Mouse (Mus musculus) left cerebral cortex, postnatal 10 days (tissue): Measurements from ENCODE around the gene Htr6. TPM values are rescaled to one million over a fixed set of nuclear protein-coding genes. Genes with fewer than 3 reads are reported as not detected.

ENCODE experiments used
- DNase-seq, 2 experiments: peaks; one replicate each; pipeline ENCODE4 v3.0.0; 2021 to 2022; ENCODE audit warnings: low spot score in 2 of 2, mixed read lengths in 1 of 2; ENCODE audit errors: extremely low spot score in 1 of 2
- intact Hi-C: fragments of 180-260 bp; cut with DNase I; formaldehyde crosslinking; loops from one replicate; pipeline ENCODE4 v1.15.1; 2025
- total RNA-seq, 2 experiments: library from RNA; stranded (reverse); gene quantifications; 2 replicates each; pipeline ENCODE4 v1.2.3; 2021

The Htr6 gene
- total RNA-seq, 2 experiments from 2014 or later, result 3.6 to 3.8 TPM

GRCm38 (mm10) chr4:139055744-139056143 lies 19.6 kb downstream of the Htr6 start:
- intact Hi-C loops, result no loop called here
- no peak for DNase-seq

DNA sequence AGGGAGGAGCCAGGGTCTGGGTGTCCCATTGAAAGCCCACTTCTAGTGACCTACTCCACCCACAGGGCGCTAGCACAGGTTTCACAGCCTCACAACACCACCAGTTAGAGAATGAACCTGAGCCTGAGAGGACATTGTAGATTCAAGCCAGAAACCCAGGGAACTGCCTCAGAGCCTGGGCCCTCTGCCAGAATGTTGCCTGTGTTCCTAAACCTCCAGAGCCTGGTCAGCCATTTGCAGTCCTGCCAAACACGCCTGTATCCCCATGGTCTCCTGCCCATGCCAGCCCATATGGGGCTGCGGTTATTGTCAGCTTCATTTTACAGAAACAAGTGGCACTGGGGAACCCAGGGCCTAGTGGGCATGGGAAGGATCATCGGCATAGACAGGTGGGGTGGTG lies 20.0 kb downstream of the Htr6 start:
- intact Hi-C loops, result no loop called here
- DNase-seq, result peak in 1 of 2 experiments; percentile 49

DNA sequence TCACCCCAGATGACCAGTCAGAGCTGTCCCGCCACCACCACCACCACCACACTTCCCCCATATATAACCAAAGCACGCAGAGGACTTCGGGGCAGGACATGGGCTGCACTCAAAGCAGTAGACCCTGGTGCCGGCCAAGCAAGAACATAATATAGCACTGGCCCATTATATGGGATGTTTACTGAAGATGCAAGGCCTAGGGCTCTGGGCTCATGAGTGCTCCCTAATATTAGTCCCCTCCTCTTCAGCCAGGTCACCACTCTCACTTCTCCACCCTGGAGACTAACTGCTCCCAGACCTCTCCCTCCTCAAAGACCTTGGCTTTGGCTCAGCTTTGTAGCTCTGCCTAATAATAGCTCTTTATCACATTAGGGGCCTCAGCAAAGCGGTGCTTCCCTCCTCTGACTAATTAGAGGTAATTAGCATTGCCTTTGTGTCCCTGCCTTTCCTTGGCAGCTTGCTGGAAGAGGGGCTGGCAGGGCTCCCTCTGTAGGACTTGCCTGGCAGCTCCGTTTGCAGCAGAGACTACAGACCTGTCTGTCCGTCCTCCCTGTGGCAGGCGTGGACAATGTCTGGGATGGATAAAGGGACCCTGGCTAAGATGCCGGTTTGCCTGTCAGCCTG lies 21.0 kb downstream of the Htr6 start:
- intact Hi-C loops, result no loop called here

GRCm38 (mm10) chr4:139053391-139053790 lies 22.0 kb downstream of the Htr6 start:
- intact Hi-C loops, result no loop called here
- no peak for DNase-seq

More for the DNA sequence above, 21.0 kb downstream of the Htr6 start:
- DNase-seq, result peak; percentile 68 to 75

DNA sequence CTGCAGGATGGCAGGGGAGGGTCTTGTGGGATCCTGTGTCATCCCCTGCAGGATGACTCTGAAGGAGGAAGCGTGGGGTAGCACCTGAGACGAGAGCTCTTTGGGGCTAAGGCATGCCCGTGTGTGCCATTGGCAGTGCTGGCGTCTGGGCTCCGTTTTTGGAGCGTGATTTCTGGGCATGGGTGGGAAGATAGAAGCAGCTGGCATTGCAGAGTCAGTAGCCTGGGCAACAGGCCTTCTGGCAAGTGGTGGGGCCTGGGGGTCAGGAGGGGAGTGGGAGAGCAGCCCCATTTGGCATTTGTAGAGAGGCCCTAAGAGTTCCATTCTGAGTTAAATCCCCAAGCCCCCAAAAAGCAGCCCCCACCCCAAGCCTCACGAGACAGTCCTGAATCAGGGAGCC lies 22.6 kb downstream of the Htr6 start:
- DNase-seq, result no peak
- intact Hi-C loops, result no loop called here

DNA sequence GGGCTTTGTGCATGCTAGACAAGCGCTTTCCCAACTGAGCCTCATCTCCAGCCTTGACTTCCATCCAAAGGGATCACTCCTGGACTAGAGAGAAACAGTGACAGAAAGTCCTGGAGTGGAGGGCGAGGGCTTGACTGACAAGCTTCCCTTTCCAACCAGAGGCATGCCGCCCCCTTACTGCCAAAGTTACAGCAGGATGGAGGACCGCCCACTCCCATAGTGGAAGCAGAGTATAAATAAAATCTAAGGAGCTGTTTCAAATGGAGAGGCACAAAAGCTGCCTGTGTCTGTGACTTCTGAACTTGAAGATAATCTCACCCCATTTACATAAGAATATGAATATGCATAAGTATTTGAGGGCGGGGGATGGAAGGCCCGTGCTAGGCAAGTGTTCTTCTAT lies 26.9 kb downstream of the Htr6 start:
- intact Hi-C loops, result no loop called here
- DNase-seq, result no peak

DNA sequence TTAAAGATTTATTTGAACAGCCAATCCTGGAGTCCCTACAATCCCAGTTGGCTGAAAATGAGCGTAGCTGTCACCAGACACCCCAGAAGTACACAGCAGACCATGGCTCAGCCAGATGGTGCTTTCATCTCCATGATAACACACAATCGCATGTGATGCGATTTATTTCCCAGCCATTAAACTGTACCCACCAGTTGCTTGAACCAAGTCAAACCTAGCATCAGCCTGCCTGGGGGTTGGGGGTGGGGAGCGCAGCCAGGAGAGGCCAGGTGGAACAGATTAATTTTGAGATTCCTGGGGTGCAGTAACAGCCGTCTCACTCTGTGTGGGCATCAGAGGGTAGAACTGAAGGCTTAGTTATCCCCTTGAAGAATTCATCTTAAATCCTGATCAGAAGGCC lies 29.0 kb downstream of the Htr6 start:
- intact Hi-C loops, result no loop called here
- no peak for DNase-seq

- intact Hi-C loops, result no loop called here
- no peak for DNase-seq
Measured at GRCm38 (mm10) chr4:139044566-139044965, 30.8 kb downstream of the Htr6 start.

- no peak for DNase-seq
- intact Hi-C loops, result no loop called here
Measured at GRCm38 (mm10) chr4:139043600-139043999, 31.8 kb downstream of the Htr6 start.

DNA sequence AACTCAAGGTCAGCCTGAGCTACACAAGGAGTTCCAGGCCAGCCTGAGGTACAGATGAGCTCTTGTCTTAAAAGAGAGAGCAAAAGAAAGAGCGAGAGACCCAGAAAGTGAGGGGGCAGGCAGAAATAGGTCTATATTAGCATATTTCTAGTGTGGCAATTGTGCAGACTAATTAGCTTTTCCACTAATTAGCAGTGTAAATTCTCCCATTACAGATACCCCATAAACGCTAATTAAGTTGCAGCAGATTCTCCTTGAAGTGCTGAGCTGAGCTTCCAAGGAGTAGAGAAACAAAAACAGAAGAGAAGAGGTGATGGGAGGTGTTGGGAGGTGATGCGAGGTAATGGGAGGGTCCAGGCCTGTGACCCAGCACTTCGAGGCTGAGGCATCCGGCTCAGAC lies 32.8 kb downstream of the Htr6 start:
- intact Hi-C loops, result no loop called here
- DNase-seq, result no peak

DNA sequence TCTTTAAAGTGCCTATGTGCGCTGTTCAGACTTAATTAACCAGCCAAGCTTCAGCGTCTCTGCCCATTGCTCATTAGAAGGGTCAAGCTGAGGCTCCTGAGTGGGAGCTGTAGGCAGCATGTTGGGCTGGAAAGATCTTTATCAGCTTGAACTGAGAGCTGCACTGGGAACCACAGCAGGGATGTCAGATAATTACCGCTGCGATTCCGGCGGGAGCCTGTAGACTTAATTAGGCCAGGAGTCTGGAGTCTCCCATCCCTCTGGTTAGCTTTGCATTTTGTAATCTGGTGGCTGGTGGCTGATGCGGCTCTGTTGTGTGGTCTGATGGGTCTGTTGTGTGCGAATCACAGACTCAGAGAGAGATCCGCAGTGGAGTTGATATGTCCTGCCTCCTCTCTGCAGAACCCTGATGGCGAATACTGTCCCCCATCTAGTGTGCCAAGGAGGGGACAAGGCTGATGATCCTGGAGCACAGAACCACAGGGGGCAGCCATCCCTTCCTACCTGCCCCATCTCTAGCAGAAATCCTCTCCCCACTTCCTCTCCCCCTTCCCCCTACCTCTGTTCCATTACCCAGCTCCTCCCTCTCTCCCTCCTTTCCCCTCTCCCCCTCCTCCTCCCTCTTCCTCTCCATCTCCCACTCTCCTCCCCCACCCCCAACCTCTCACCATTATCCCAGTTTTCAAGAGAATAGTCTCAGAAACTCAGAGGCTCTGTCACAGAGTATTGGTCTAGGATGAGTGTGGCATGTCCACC lies 35.1 kb downstream of the Htr6 start:
- intact Hi-C loops, result no loop called here
- no peak for DNase-seq

DNA sequence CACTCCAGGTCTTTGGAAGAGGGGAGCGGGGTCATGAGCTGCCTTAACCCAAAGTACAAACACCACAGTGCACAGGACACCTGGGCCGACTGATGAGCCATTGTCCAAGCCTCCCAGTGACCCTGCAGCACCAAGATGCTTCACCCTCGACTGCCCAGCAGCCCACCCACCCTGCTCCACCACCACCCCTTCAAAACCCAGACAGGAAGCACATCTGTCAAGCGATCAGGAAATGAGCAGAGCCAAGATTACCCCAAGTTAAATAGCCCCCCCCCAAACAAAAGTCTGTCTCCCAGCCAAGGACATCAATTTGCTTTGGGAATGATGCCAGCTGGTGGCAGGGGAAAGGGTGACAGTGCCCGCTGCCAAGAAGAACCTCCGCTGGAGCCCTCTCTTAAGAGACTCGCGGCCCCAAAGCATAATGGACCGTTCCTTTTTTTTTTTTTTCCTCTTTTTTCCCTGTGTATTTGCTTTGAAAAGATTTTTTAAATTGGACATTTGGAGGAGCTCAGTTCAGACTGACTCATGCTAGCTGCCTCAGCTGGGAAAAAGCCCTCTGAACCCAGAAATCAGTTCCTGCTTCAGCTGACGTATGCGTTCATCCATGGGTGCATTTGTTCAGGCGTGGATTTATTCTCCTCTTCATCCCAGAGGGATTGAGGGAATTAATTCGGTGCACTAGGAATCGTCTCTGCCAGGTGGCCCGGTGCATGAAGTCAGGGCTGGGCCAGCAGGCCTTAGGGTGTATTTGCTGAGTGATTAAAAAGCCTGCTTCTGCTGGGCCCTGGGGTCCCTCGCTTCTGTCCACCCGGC lies 37.4 kb downstream of the Htr6 start:
- intact Hi-C loops, result no loop called here
- DNase-seq, result peak in 1 of 2 experiments; percentile 40

DNA sequence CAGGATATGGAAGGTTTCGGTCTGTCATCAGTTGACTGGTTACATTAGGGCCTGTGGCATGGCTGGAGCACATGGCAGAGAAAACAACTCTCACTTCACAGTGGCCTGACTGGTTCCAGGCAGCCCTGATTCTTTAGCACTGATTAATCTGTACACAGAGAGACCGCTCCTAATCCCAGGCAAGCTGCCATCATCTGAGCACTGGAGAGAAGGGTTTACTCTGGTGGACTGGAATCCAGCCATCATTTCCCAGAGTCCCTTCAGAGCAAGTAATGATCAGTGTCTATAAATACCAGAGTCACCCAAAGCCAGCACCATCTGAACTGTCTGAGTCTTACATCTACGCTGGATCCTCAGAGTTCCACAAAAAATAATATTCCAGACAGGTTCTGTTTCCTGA lies 39.6 kb downstream of the Htr6 start:
- intact Hi-C loops, result no loop called here
- DNase-seq, result no peak

DNA sequence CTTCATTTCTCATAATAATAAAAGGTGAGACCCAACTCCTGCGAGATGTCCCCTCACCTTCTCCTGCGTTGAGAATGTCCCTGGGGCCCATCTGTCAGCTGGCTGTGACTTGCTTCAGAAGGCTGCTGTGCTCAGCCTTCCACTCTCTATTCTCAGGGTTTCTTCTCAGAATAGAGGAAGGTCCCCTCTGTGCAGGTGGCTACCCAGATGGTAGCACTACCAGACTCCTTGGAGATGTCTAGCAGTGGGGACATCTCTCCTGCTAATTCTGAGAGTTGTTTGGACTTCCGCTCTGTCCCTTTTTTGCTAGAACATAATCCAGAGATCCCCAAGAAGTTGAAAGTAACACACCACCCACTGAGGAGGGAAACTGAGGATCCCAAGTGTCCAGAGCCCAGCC lies 40.4 kb downstream of the Htr6 start:
- DNase-seq, result no peak
- intact Hi-C loops, result no loop called here

DNA sequence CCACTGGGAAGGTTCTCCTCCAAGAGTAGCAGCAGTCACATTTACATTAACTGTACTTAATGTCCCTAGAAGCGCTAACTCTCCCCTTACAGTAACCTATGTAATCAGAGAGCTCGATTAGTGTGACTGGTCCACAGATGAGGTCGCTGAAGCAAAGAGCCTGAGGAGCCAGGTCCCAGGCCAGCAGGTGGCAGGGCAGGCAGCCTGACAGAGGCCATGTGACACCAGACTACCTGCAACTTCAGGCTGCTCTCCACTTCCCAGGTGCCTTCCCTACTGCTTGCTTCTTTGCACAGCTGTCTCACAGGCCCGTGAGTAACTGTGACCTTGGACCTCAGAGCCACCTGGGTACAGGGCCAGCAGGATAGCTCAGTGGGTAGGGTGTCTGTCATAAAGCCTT lies 40.8 kb downstream of the Htr6 start:
- DNase-seq, result no peak
- intact Hi-C loops, result no loop called here

DNA sequence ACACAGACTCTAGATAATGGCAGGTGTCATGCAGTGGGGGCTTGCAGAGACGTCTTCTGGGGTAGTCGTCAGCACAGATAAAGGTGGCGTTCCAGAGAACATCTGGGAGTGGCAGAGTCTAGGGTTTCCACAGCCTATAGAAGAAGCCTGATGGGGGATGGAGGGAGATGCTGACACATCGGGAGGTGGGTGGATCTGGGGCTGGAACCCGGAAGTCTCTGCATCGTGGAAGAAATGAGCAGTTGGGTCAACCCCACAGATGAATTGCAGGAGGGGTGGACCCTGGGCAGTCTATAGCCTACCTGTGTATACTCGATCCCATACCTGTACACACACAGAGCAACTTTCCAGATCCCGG lies 41.4 kb downstream of the Htr6 start:
- intact Hi-C loops, result no loop called here
- no peak for DNase-seq

DNA sequence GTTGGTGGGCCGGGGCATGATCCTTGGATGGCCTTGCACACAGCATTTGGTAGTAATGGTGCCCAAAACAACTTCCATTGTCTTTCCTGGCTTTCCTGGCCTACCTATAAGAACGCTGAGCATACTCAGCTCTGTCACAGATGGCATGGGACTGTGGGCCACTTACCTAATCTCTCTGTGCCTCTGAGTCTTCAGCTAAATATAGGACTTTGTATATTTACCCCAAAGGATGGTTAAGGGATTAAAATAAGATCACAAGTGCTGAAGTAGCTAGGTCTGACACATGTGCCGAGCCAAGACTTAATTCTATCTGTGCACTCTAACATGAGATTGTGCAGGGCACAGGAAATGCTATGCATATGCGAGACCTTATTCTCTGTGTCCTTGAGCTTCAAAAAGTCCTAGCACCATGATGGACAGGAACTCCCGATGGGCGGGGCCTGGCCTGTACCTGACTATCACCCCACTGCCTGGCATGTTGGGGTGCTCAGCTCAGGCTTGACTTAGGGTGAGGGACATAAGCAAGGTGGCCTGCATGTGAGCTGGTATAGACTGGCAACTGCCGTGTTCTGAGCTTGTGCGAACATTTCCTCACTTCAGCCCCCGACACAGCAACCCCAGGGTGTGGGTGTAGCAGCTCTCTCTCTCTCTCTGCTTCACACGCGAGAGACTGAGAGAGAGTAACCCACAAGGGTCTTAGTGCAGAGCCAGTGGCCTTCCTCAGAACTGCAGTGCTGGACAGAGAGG lies 41.9 kb downstream of the Htr6 start:
- intact Hi-C loops, result no loop called here
- no peak for DNase-seq

DNA sequence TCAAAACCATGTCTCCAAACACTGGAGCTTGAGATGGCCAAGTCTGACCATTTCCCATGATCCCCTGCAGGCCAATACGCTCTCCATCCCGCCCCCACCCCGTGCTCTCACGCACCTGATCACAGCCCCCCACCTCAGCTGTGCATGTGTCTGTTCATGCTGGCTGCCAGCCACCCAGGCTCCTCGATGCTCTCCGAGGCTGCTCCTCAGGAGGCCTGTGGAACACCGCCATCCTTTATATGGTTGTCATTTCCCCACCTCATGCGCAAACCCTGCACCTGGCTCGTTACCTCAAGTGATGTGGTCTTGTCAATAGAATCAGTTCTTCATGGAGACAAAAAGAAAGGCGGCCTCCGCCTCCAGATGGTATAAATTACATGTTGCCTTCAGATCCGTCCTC lies 42.8 kb downstream of the Htr6 start:
- intact Hi-C loops, result no loop called here

GRCm38 (mm10) chr4:139030675-139031074 lies 44.7 kb downstream of the Htr6 start:
- no peak for DNase-seq
- intact Hi-C loops, result no loop called here

More for the DNA sequence above, 42.8 kb downstream of the Htr6 start:
- DNase-seq, result no peak
